Mouse (Mus musculus) myocyte (in vitro differentiated cells): ENCODE data around the gene Hcar2.

Experiments
- MAX ChIP-seq: IDR thresholded peaks from one replicate; pipeline ENCODE4 v1.6.1; 2011; ENCODE audit warnings: low read depth, mild to moderate bottlenecking, control low read depth
- MYOG ChIP-seq, 3 experiments: IDR thresholded peaks; one replicate each; pipeline ENCODE4 v1.6.1; 2011; ENCODE audit warnings: control low read depth in 2 of 3, low read depth in 2 of 3, mild to moderate bottlenecking in 2 of 3; ENCODE audit not compliant: insufficient read length in 2 of 3, control insufficient read depth in 1 of 3, insufficient read depth in 1 of 3
- POLR2A ChIP-seq: IDR thresholded peaks from one replicate; pipeline ENCODE4 v1.6.1; 2011; ENCODE audit warnings: low read depth, mild to moderate bottlenecking, control low read depth, moderate library complexity; ENCODE audit not compliant: insufficient read length
- POLR2AphosphoS2 ChIP-seq: IDR thresholded peaks from one replicate; pipeline ENCODE4 v1.6.1; 2011; ENCODE audit warnings: low read depth, control low read depth; ENCODE audit not compliant: insufficient read length
- SRF ChIP-seq: IDR thresholded peaks from one replicate; pipeline ENCODE4 v1.6.1; 2011; ENCODE audit warnings: low read depth; ENCODE audit not compliant: control insufficient read depth, insufficient read length
- TCF3 ChIP-seq: IDR thresholded peaks from one replicate; pipeline ENCODE4 v1.6.1; 2011; ENCODE audit warnings: low read depth, control low read depth; ENCODE audit not compliant: insufficient read length

DNA sequence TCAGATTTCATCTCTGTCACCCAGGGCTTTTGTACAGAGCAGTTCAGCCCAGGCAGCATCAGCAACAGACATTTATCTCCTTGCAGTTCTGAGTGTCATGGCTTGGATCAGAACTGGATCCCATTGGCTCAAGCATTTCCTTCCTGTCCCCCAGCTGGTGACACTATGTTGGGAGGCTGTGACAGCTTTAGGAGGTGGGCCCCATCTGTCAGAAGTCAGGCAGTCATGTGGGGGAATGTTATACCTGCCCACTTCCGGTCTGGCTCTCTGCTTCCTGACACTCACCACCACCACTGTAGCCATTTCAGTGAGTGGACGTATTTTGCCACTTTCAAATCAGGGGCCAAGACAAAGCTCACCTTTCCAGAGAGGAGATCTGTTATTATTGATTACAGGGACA lies 13.9 kb downstream of the Hcar2 start:
- no peak for TF ChIP-seq POLR2A
- TF ChIP-seq SRF: no peak
- TF ChIP-seq MYOG (IDR thresholded peaks at IDR 0.05; ENCODE audit: control insufficient read depth in 1 of 3, insufficient read depth in 1 of 3, insufficient read length in 2 of 3, low read depth in 2 of 3): no peak
- no peak for TF ChIP-seq POLR2AphosphoS2
- no peak for TF ChIP-seq MAX
- no peak for TF ChIP-seq TCF3
